Mouse (Mus musculus) intestine, embryonic 16.5 days (tissue): ENCODE results near the gene Gm20458. TPM values are rescaled to one million over a fixed set of nuclear protein-coding genes. Genes with fewer than 3 reads are reported as not detected.

Experiments
- ATAC-seq: fragments of 200-750 bp; cut with Nextera tagmentation; 2 replicates; pipeline ENCODE4 v1.8.0; 2017; ENCODE audit warnings: moderate TSS enrichment, moderate library complexity
- H3K27ac ChIP-seq: fragments of 300-500 bp; sonication (generic); 2 replicates; pipeline ENCODE4 v1.5.1; 2014; ENCODE audit warnings: mild to moderate bottlenecking, low read length
- H3K27me3 ChIP-seq: fragments of 300-500 bp; sonication (generic); replicated peaks from 2 replicates; pipeline ENCODE4 v1.6.1; 2014; ENCODE audit warnings: low read length, control low read depth, mixed read lengths; ENCODE audit not compliant: control insufficient read depth, insufficient read depth
- H3K36me3 ChIP-seq: fragments of 300-500 bp; sonication (generic); 2 replicates; pipeline ENCODE4 v1.6.1; 2014; ENCODE audit warnings: low read length, control low read depth; ENCODE audit not compliant: control insufficient read depth, insufficient read depth
- H3K4me1 ChIP-seq: fragments of 300-500 bp; sonication (generic); 2 replicates; pipeline ENCODE4 v1.6.1; 2014; ENCODE audit warnings: low read length, control low read depth, mixed read lengths; ENCODE audit not compliant: control insufficient read depth, insufficient read depth
- H3K4me2 ChIP-seq: fragments of 300-500 bp; sonication (generic); 2 replicates; pipeline ENCODE4 v1.6.1; 2014; ENCODE audit warnings: low read depth, low read length, control low read depth
- H3K4me3 ChIP-seq: fragments of 300-500 bp; sonication (generic); 2 replicates; pipeline ENCODE4 v1.5.1; 2014; ENCODE audit warnings: mild to moderate bottlenecking, low read length
- H3K9ac ChIP-seq: fragments of 300-500 bp; sonication (generic); 2 replicates; pipeline ENCODE4 v1.6.1; 2014; ENCODE audit warnings: low read depth, low read length
- H3K9me3 ChIP-seq: fragments of 300-500 bp; sonication (generic); 2 replicates; pipeline ENCODE4 v1.6.1; 2016; ENCODE audit warnings: low read length, control low read depth; ENCODE audit not compliant: control insufficient read depth
- WGBS: fragments of 180-500 bp; shearing (Covaris S2); extraction: QIAGEN DNeasy Blood & Tissue Kit; methylation state at CpG from one replicate; pipeline ENCODE4 v1.1.7; 2014; 5-methylcytosine and 5-hydroxymethylcytosine counted together
- polyA plus RNA-seq: library from polyadenylated mRNA; unstranded; fragments of >200 nt; fragmentation: Nextera tagmentation; extraction: Ambion mirVana; gene quantifications from 2 replicates; pipeline ENCODE4 v1.2.1, GENCODE M21; 2015

Gene Gm20458
- polyA plus RNA-seq, 1 experiment from 2014 or later = 11.9 TPM

- no peak for ATAC-seq
- H3K27ac ChIP-seq = no peak overlapping the region
- H3K9ac ChIP-seq = no peak overlapping the region
- no peak overlapping the region for H3K4me2 ChIP-seq
- H3K4me1 ChIP-seq = no peaks in the 10 kb centered on the region
- H3K9me3 ChIP-seq = no peaks in the 10 kb centered on the region
- H3K27me3 ChIP-seq = no peaks in the 10 kb centered on the region
- WGBS = 77% methylated on average over 10 of the region's 10 CpGs
- no peaks in the 10 kb centered on the region for H3K36me3 ChIP-seq
- H3K4me3 ChIP-seq = no peak overlapping the region
These were observed 73.5 kb downstream of the Gm20458 start for GRCm38 (mm10) chr2:164534315-164534714.

GRCm38 (mm10) chr2:164537003-164537402 lies 76.2 kb downstream of the Gm20458 start:
- 81% methylated on average over 4 of the region's 4 CpGs for WGBS
- Histone ChIP-seq H3K27me3 (no peaks in the 10 kb centered on the region), H3K4me2 (no peak overlapping the region), H3K4me3 (no peak overlapping the region), H3K36me3 (no peaks in the 10 kb centered on the region), H3K27ac (no peak overlapping the region), H3K9ac (no peak overlapping the region), H3K9me3 (no peaks in the 10 kb centered on the region), H3K4me1 (peaks cover 4% of the 10 kb centered on the region; the same call in 1 of the 2 replicates)
- ATAC-seq = no peak

Other genes with a start within 250 kb of the Gm20458 start
- gene Wfdc15b, start 239.3 kb upstream of the Gm20458 start, polyA plus RNA-seq = 19.6 and 23.4 TPM in 2 replicates
- not detected in 2 replicates for gene Svs2, start 222.5 kb upstream of the Gm20458 start, polyA plus RNA-seq
- gene Svs3b, start 204.3 kb upstream of the Gm20458 start, polyA plus RNA-seq = not detected in 2 replicates
- gene Svs4, start 182.5 kb upstream of the Gm20458 start, polyA plus RNA-seq = not detected in 2 replicates
- gene Svs3a, start 171.7 kb upstream of the Gm20458 start, polyA plus RNA-seq = not detected in 2 replicates
- gene Svs6, start 144.2 kb upstream of the Gm20458 start, polyA plus RNA-seq = not detected in 2 replicates
- gene Svs5, start 128.2 kb upstream of the Gm20458 start, polyA plus RNA-seq = not detected in 2 replicates
- gene Slpi, start 71.9 kb upstream of the Gm20458 start, polyA plus RNA-seq = 2.3 and 2.7 TPM in 2 replicates
- 25.1 and 25.4 TPM in 2 replicates for gene Rbpjl, start 57.8 kb upstream of the Gm20458 start, polyA plus RNA-seq
- 8.3 and 9.0 TPM in 2 replicates for gene Matn4, start 55.8 kb upstream of the Gm20458 start, polyA plus RNA-seq
- gene Sdc4, start 17.1 kb upstream of the Gm20458 start, polyA plus RNA-seq = 130 and 138 TPM in 2 replicates
- 54.0 and 56.4 TPM in 2 replicates for gene Sys1, start 4.0 kb upstream of the Gm20458 start, polyA plus RNA-seq
- not detected in 2 replicates for gene Trp53tg5, start 12.8 kb downstream of the Gm20458 start, polyA plus RNA-seq
- gene Dbndd2, start 25.1 kb downstream of the Gm20458 start, polyA plus RNA-seq = 16.0 and 16.4 TPM in 2 replicates
- 59.1 and 61.4 TPM in 2 replicates for gene Pigt, start 36.6 kb downstream of the Gm20458 start, polyA plus RNA-seq
- 36.8 and 42.4 TPM in 2 replicates for gene Wfdc2, start 101.4 kb downstream of the Gm20458 start, polyA plus RNA-seq
- gene Spint3, start 112.5 kb downstream of the Gm20458 start, polyA plus RNA-seq = not detected in 2 replicates
- gene Wfdc6a, start 124.5 kb downstream of the Gm20458 start, polyA plus RNA-seq = 0.59 and 1.4 TPM in 2 replicates
- gene Eppin, start 132.6 kb downstream of the Gm20458 start, polyA plus RNA-seq = not detected in 2 replicates
- not detected in 2 replicates for gene Wfdc6b, start 152.6 kb downstream of the Gm20458 start, polyA plus RNA-seq
- not detected in 2 replicates for gene Wfdc8, start 152.7 kb downstream of the Gm20458 start, polyA plus RNA-seq
- gene Wfdc16, start 177.8 kb downstream of the Gm20458 start, polyA plus RNA-seq = not detected in 2 replicates
- gene Wfdc10, start 195.1 kb downstream of the Gm20458 start, polyA plus RNA-seq = 0.34 TPM in 1 of 2 replicates, not detected in the other
- gene Wfdc9, start 195.6 kb downstream of the Gm20458 start, polyA plus RNA-seq = not detected in 2 replicates
- gene Wfdc11, start 213.1 kb downstream of the Gm20458 start, polyA plus RNA-seq = not detected in 2 replicates
- gene Wfdc13, start 224.1 kb downstream of the Gm20458 start, polyA plus RNA-seq = 0.17 and 0.21 TPM in 2 replicates
- not detected in 2 replicates for gene Spint4, start 237.5 kb downstream of the Gm20458 start, polyA plus RNA-seq